Mouse (Mus musculus): ENCODE results near the gene Adgrd1. TPM values are rescaled to one million over a fixed set of nuclear protein-coding genes. Genes with fewer than 3 reads are reported as not detected.

Adgrd1 gene
- total RNA-seq, 1 experiment from 2014 or later: 0.35 TPM

DNA sequence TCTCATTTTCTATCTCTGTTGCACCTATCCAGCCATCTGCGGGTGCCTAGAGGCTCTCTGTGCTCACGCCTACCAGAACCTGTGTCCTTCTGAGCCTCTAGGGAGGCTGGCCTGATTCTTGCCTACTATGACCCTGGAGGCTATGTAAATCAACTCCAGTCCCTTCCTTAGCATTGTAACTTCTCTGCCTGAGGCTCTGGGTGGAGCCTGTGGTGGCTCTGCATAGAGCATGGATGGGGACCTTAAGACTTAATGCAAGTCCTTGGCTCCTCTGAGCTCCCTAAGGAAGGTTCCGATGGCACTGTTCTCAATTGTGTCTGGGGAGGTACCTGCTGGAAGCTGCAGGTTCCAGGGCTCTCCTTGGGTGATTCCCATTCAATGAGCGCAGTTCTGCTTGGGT lies 136.8 kb downstream of the Adgrd1 start:
- no peak for ATAC-seq (ENCODE audit: extremely low read depth, insufficient number of reproducible peaks, low FRiP score, poor library complexity, severe bottlenecking)

DNA sequence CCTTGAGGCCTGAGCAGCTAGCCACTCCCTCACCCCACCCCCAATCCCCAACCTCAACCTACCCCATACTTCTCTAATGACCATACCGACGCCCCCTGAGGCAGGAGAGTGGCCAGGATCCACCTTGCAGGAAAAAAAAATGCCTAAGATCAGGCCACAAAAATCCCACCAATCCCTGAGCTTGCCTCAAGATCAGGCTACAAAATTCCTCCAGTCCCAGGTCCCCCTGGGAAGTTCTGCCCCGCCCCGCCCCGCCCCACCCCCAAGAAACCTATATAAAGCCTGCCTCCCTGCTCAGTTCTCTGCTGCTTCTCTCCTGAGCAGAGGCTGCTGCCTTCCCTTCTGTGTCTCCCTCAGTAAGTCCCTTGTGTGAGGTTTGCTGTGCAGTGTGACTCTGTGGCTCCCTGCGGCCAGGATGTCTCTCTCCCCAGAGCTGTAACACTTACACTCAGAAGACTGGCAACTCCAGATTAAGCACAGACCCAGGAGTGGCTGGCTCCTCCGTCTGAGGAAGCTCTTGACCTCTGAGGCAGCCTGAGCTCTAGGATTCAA lies 137.4 kb downstream of the Adgrd1 start:
- ATAC-seq (ENCODE audit: extremely low read depth, insufficient number of reproducible peaks, low FRiP score, poor library complexity, severe bottlenecking): no peak

GRCm38 (mm10) chr5:129236366-129236765 lies 139.8 kb downstream of the Adgrd1 start:
- ATAC-seq (ENCODE audit: extremely low read depth, insufficient number of reproducible peaks, low FRiP score, poor library complexity, severe bottlenecking): no peak

- ATAC-seq (ENCODE audit: extremely low read depth, insufficient number of reproducible peaks, low FRiP score, poor library complexity, severe bottlenecking): no peak
These were observed 145.3 kb downstream of the Adgrd1 start for GRCm38 (mm10) chr5:129241865-129242264.

GRCm38 (mm10) chr5:129242265-129242664 lies 145.7 kb downstream of the Adgrd1 start:
- ATAC-seq (ENCODE audit: extremely low read depth, insufficient number of reproducible peaks, low FRiP score, poor library complexity, severe bottlenecking): no peak

DNA sequence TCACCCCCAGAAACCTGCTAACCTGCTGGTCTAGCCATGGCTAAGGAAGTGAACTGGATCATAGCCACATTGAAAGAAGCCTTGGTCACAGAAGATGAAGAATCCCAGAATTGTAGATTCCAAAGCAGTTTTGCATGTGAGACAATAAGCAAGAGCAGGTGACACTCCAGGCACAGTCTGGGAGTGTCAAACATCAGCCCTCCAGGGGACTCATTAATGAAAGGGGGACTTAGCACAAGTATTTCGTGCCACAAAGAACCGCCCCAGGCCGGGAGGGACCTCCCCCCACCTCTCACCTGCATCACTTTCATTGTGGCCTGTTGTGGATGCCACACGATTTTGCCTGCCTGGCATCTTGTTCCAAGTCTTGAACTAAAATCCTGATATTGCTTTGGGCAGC lies 146.6 kb downstream of the Adgrd1 start:
- no peak for ATAC-seq (ENCODE audit: extremely low read depth, insufficient number of reproducible peaks, low FRiP score, poor library complexity, severe bottlenecking)

GRCm38 (mm10) chr5:129244392-129244791 lies 147.8 kb downstream of the Adgrd1 start:
- ATAC-seq (ENCODE audit: extremely low read depth, insufficient number of reproducible peaks, low FRiP score, poor library complexity, severe bottlenecking): no peak

- no peak for ATAC-seq (ENCODE audit: extremely low read depth, insufficient number of reproducible peaks, low FRiP score, poor library complexity, severe bottlenecking)
These were observed 152.5 kb downstream of the Adgrd1 start for GRCm38 (mm10) chr5:129249080-129249479.

Other genes with a start within 250 kb of the Adgrd1 start
- gene Rimbp2, start 143.3 kb upstream of the Adgrd1 start, total RNA-seq (2017): 0.12 TPM in 1 of 2 replicates, not detected in the other
- gene Stx2, start 88.2 kb upstream of the Adgrd1 start, total RNA-seq (2017): 23.5 and 27.7 TPM in 2 replicates
- gene Ran, start 76.7 kb upstream of the Adgrd1 start, total RNA-seq (2017): 48.2 and 68.5 TPM in 2 replicates